Mouse (Mus musculus) urinary bladder, postnatal 10 days (tissue): ENCODE measurements around the gene Nos2.
"Not testable (repeated sequence)": the region's sequence is repeated elsewhere in the genome, so short reads cannot be mapped to it uniquely, and the experiment has no call there.

Source experiments
- DNase-seq: peaks from one replicate; pipeline ENCODE4 v3.0.0; 2022; ENCODE audit warnings: low spot score

The Nos2 gene

DNA sequence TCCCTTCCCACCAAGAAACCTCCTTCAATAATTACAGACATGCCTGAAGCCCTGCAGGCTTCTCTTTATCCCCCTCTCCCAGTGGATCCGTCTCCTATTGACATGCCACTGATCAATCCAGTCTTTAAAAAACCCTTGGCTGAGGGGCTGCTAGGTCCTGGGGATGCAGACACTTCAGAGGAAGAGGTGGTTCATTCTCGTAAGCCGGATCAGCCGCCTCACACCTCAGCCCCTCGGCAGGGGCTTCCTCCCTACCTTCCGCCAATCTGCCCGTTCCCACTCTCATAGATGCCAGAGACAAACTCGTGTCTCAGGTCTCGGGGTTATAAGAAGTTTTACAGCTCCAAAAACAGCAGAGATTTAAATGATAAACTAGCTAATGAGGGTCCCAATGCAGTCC lies 69.5 kb downstream of the Nos2 start:
- DNase-seq = no peak

DNA sequence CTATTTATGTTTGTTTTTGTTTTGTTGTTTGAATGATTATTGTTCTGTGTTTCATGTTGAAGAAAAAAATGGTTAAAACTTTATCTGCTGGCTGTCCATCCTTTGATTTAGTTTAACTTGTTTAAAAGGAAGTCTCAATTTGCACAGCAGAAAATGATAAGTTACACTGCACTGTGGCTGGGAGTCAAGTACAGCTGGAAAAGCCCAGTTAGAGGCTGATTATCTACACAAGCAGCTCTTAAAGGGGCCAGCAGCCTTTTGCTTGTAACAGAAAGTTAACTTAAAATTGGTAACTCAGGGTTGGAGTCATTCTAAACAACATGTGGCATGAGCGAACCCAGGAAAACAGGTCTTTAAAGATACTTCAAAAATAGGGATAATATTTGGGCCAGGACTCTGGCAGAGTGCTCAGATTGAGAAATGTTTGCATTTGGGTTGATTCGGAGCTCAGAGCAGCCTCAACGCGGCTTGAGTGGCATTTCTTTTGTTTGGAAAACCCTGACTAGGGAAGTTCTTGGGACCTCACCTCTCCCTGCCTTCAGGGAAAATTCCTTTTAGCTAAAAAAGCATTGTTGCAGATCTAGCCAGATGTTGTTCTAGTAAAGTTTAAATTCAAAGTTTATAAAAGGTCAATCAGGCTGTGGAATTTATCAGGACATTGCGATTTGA lies 70.4 kb downstream of the Nos2 start:
- DNase-seq = not testable (repeated sequence)

- peak; percentile 1 for DNase-seq
These were observed 78.5 kb downstream of the Nos2 start for GRCm38 (mm10) chr11:78999118-78999517.

DNA sequence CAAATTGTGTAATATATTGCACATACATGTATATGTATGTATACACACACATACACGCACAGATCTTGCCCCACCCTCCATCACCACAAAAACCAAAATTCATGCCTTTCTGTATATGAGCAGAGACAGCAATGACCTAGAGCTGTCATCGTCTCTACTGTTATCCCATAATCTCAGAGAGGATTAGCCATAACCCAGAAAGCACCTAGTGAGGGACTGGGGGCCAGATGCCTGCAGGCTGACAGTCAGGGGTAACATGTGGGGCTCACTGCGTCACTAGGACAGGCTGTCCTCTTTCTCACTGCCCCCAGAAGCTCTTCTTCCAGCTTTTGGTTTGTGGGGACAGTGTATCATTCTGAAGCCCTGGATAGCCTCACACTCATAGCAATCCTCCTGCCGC lies 81.3 kb downstream of the Nos2 start:
- no peak for DNase-seq

DNA sequence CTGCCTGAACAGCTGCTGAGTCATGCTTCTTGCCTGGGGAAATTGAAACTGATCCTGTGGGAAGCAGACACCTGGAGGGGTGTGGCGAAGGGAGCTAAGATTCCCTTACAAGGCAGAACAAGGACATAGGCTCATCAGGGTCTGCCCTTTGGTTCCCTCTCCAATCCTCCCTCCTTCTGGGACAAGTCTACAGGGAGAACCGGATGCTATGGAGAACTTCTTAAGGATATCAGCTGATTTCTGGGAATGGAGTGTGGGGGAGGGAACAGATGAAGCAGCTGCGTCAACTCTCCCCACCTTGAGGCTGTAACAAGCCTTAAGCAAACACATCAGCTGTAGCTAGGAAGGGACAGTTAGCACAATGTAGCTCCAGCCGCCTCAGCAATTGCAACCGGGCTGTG lies 82.0 kb downstream of the Nos2 start:
- no peak for DNase-seq

GRCm38 (mm10) chr11:79003053-79003768 lies 82.6 kb downstream of the Nos2 start:
- DNase-seq = no peak

DNA sequence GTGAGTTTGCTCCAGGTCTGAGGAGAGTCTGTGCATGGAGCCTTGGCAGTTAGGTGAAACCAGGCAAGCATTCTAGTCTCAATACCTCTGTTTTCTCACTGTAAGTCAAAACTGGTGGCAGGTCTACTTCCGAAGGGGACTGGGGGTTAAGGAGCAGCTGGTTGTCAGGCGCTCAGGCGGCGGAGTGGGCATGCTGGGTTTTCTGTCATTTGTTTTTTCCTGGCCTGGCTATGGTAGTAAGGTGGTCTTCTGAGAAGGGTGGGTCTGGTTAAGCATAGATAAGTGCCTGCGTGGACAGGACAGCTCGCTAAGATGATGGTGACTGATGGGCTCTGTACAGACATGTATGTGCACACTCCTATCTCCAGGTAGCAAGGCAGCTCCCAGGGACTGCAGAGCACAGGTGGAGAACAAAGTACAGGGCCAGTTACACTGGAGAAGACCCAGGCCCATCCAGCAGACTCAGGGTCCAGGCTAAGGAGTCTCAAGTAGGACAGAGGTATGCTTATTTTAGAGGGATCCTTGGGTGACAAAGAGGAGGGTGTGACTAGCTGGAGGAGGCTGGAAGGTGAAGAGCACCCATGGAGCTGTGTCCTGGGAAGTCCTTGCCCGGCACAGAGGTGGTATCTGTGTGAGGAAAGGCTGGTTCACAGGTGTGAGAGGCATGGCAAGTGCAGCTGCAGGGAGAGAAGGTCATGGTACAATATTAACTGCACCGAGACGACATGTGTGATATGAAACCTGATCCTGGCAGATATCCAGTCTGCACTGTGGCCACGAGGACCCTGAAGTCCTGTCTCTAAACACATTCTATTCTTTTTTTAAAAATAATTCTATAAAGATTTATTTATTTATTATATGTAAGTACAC lies 83.4 kb downstream of the Nos2 start:
- DNase-seq = no peak

GRCm38 (mm10) chr11:79005578-79006394 lies 85.2 kb downstream of the Nos2 start:
- no peak for DNase-seq

DNA sequence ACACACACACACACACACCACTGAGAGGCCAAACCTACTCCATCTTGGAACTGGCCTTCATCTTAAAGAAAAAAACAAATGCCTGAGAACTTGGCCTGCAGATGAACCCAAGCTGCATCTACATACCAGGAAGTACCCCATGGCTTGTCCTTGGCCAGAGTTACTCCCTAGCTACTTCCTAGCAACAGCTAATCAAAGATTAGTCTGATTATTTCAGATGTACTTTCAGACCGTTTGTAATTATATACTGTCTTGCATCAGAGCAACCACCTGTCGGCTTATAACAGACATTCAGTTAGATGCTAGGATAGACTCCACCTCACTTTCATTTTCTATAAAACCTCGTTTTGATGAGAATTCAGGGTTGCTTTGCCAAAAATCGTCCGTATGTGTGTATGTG lies 85.8 kb downstream of the Nos2 start:
- DNase-seq = no peak

- not testable (repeated sequence) for DNase-seq
These were observed 86.8 kb downstream of the Nos2 start for GRCm38 (mm10) chr11:79007356-79007755.

DNA sequence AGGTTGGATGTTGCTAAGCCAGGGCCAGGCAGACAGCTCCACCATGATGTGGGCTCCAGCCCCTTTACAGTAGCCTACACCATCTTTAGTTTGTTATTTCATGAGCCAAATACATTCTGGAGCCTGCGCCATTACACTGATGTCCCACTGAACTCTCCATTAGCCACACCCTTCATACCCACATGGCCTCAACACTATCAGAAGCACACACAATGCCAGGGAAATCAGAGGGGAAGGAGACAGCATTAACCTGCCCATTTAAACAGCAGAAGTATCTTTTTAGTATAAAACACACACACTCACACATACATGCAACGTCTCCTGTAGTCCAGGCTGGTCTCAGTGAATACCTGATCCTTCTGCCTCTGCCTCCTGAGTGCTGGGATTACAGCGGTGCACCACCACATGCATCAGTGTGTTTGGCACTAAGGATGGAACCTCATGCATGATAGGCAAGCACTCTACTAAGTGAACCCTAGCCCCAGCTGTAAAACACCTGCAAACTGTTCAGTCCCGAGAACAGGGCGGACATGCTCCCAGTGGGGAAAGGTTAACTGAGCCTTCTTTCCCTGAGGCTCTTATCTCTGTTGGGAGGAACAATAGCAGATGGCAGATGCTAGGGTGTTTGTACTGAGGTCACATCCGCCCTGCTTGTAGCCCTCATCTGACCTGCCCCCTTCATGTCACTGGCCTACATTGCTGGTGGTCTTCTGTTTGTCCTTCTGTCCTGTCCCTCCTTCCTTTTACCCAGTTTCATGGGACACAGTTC lies 87.6 kb downstream of the Nos2 start:
- DNase-seq = no peak

- DNase-seq = no peak
These were observed 88.3 kb downstream of the Nos2 start for GRCm38 (mm10) chr11:79008891-79009290.
